Mouse (Mus musculus): ENCODE data around the gene Gtpbp3. TPM values are rescaled to one million over a fixed set of nuclear protein-coding genes. Genes with fewer than 3 reads are reported as not detected.

Gene Gtpbp3
- total RNA-seq, 2 experiments from 2014 or later: 17.8 to 19.1 TPM

- peak; percentile 89 to 96 for DNase-seq (ENCODE audit: low spot score in 2 of 2)
These were observed 19.0 kb upstream of the Gtpbp3 start, which contains the start of gene Dda1 for GRCm38 (mm10) chr8:71468916-71469315. Gene Dda1 (plus strand): TSS chr8:71469199.

- peak in 1 of 2 experiments; percentile 66 for DNase-seq (ENCODE audit: low spot score in 2 of 2)
These were observed 18.5 kb upstream of the Gtpbp3 start for GRCm38 (mm10) chr8:71469411-71469810.

GRCm38 (mm10) chr8:71470146-71470912 is 17.6 kb upstream of the Gtpbp3 start:
- no peak for DNase-seq (ENCODE audit: low spot score in 2 of 2)

GRCm38 (mm10) chr8:71470913-71471255 is 17.0 kb upstream of the Gtpbp3 start:
- no peak for DNase-seq (ENCODE audit: low spot score in 2 of 2)

- DNase-seq (ENCODE audit: low spot score in 2 of 2): no peak
These were observed 16.0 kb upstream of the Gtpbp3 start for GRCm38 (mm10) chr8:71471861-71472260.

GRCm38 (mm10) chr8:71472601-71473386 is 15.1 kb upstream of the Gtpbp3 start:
- DNase-seq (ENCODE audit: low spot score in 2 of 2): no peak

- no peak for DNase-seq (ENCODE audit: low spot score in 2 of 2)
These were observed 13.6 kb upstream of the Gtpbp3 start for GRCm38 (mm10) chr8:71474344-71474743.

GRCm38 (mm10) chr8:71474785-71475701 is 12.9 kb upstream of the Gtpbp3 start:
- DNase-seq (ENCODE audit: low spot score in 2 of 2): no peak

- DNase-seq (ENCODE audit: low spot score in 2 of 2): no peak
These were observed 12.2 kb upstream of the Gtpbp3 start for GRCm38 (mm10) chr8:71475702-71476075.

- peak; percentile 82 to 90 for DNase-seq (ENCODE audit: low spot score in 2 of 2)
These were observed 11.6 kb upstream of the Gtpbp3 start for GRCm38 (mm10) chr8:71476099-71476940.

- no peak for DNase-seq (ENCODE audit: low spot score in 2 of 2)
These were observed 10.6 kb upstream of the Gtpbp3 start for GRCm38 (mm10) chr8:71477196-71477845.

GRCm38 (mm10) chr8:71478943-71479342 is 9.0 kb upstream of the Gtpbp3 start:
- no peak for DNase-seq (ENCODE audit: low spot score in 2 of 2)

- DNase-seq (ENCODE audit: low spot score in 2 of 2): no peak
These were observed 4.0 kb upstream of the Gtpbp3 start for GRCm38 (mm10) chr8:71483932-71484331.

- DNase-seq (ENCODE audit: low spot score in 2 of 2): no peak
These were observed 3.2 kb upstream of the Gtpbp3 start for GRCm38 (mm10) chr8:71484736-71485135.

- DNase-seq (ENCODE audit: low spot score in 2 of 2): peak; percentile 73 to 87
These were observed 2.5 kb upstream of the Gtpbp3 start, which contains the start of gene Ano8 for GRCm38 (mm10) chr8:71485142-71486135. Gene Ano8 (minus strand): TSS chr8:71485963.

- no peak for DNase-seq (ENCODE audit: low spot score in 2 of 2)
These were observed 1.8 kb upstream of the Gtpbp3 start for GRCm38 (mm10) chr8:71486136-71486529.

GRCm38 (mm10) chr8:71488454-71488853 is 551 bp downstream of the Gtpbp3 start:
- peak; percentile 64 to 83 for DNase-seq (ENCODE audit: low spot score in 2 of 2)

GRCm38 (mm10) chr8:71495039-71495438 is 7.1 kb downstream of the Gtpbp3 start:
- peak; percentile 74 to 85 for DNase-seq (ENCODE audit: low spot score in 2 of 2)

- no peak for DNase-seq (ENCODE audit: low spot score in 2 of 2)
These were observed 7.9 kb downstream of the Gtpbp3 start for GRCm38 (mm10) chr8:71495811-71496210.
